Mouse (Mus musculus) limb, embryonic 15.5 days (tissue): ENCODE results near the gene Adra2b. TPM values are rescaled to one million over a fixed set of nuclear protein-coding genes. Genes with fewer than 3 reads are reported as not detected.

Experiments
- ATAC-seq: fragments of 200-750 bp; cut with Nextera tagmentation; 2 replicates; pipeline ENCODE4 v1.8.0; 2017; ENCODE audit warnings: low read depth, moderate TSS enrichment; ENCODE audit not compliant: insufficient number of reproducible peaks, low FRiP score, low TSS enrichment
- H3K27ac ChIP-seq: fragments of 300-500 bp; sonication (generic); 2 replicates; pipeline ENCODE4 v1.5.1; 2015; ENCODE audit warnings: moderate library complexity, mild to moderate bottlenecking, inconsistent platforms
- H3K27me3 ChIP-seq: fragments of 300-500 bp; sonication (generic); 2 replicates; pipeline ENCODE4 v1.6.1; 2015; ENCODE audit warnings: inconsistent platforms
- H3K36me3 ChIP-seq: fragments of 300-500 bp; sonication (generic); 2 replicates; pipeline ENCODE4 v1.6.1; 2015; ENCODE audit warnings: inconsistent platforms
- H3K4me1 ChIP-seq: fragments of 300-500 bp; sonication (generic); 2 replicates; pipeline ENCODE4 v1.6.1; 2015; ENCODE audit warnings: inconsistent platforms
- H3K4me2 ChIP-seq: fragments of 300-500 bp; sonication (generic); 2 replicates; pipeline ENCODE4 v1.6.1; 2015; ENCODE audit warnings: mild to moderate bottlenecking, inconsistent platforms
- H3K4me3 ChIP-seq: fragments of 300-500 bp; sonication (generic); 2 replicates; pipeline ENCODE4 v1.5.1; 2015; ENCODE audit warnings: mild to moderate bottlenecking, inconsistent platforms
- H3K9ac ChIP-seq: fragments of 300-500 bp; sonication (generic); 2 replicates; pipeline ENCODE4 v1.6.1; 2015; ENCODE audit warnings: inconsistent platforms
- H3K9me3 ChIP-seq: fragments of 300-500 bp; sonication (generic); 2 replicates; pipeline ENCODE4 v1.6.1; 2016; ENCODE audit warnings: inconsistent platforms
- WGBS: fragments of 180-500 bp; shearing (Covaris S2); methylation state at CpG from one replicate; pipeline ENCODE4 v1.1.7; 2015; 5-methylcytosine and 5-hydroxymethylcytosine counted together
- polyA plus RNA-seq: library from polyadenylated mRNA; unstranded; fragments of >200 nt; fragmentation: Nextera tagmentation; extraction: Ambion mirVana; gene quantifications from 2 replicates; pipeline ENCODE4 v1.2.1, GENCODE M21; 2015

Adra2b gene
- polyA plus RNA-seq, 1 experiment from 2014 or later: 0.38 TPM

GRCm38 (mm10) chr2:127394606-127395161 is 31.7 kb downstream of the Adra2b start:
- Histone ChIP-seq H3K9ac (no peak overlapping the region), H3K27ac (no peak overlapping the region), H3K4me2 (no peak overlapping the region), H3K4me1 (no peaks in the 10 kb centered on the region), H3K4me3 (no peak overlapping the region), H3K9me3 (no peaks in the 10 kb centered on the region), H3K27me3 (no peaks in the 10 kb centered on the region), H3K36me3 (no peaks in the 10 kb centered on the region)
- 68% methylated on average over 5 of the region's 5 CpGs for WGBS
- ATAC-seq: no peak

- Histone ChIP-seq H3K27ac (no peak overlapping the region), H3K36me3 (no peaks in the 10 kb centered on the region), H3K4me1 (no peaks in the 10 kb centered on the region), H3K4me2 (no peak overlapping the region), H3K9me3 (no peaks in the 10 kb centered on the region), H3K27me3 (no peaks in the 10 kb centered on the region), H3K9ac (no peak overlapping the region), H3K4me3 (no peak overlapping the region)
- 89% methylated on average over 7 of the region's 7 CpGs for WGBS
- no peak for ATAC-seq
These were observed 35.7 kb downstream of the Adra2b start for GRCm38 (mm10) chr2:127398738-127399137.

- Histone ChIP-seq H3K27me3 (no peaks in the 10 kb centered on the region), H3K4me3 (no peak overlapping the region), H3K36me3 (no peaks in the 10 kb centered on the region), H3K4me2 (no peak overlapping the region), H3K9ac (no peak overlapping the region), H3K4me1 (no peaks in the 10 kb centered on the region), H3K9me3 (no peaks in the 10 kb centered on the region), H3K27ac (no peak overlapping the region)
- no peak for ATAC-seq
- WGBS: 64% methylated on average over 6 of the region's 6 CpGs
These were observed 48.1 kb downstream of the Adra2b start for GRCm38 (mm10) chr2:127411126-127411525.

- H3K36me3 ChIP-seq: no peaks in the 10 kb centered on the region
- no peak for ATAC-seq
- H3K27me3 ChIP-seq: no peaks in the 10 kb centered on the region
- H3K4me2 ChIP-seq: no peak overlapping the region
- 68% methylated on average over 10 of the region's 10 CpGs for WGBS
- no peaks in the 10 kb centered on the region for H3K9me3 ChIP-seq
- no peaks in the 10 kb centered on the region for H3K4me1 ChIP-seq
- no peak overlapping the region for H3K4me3 ChIP-seq
- H3K27ac ChIP-seq: no peak overlapping the region
- H3K9ac ChIP-seq: no peak overlapping the region
These were observed 52.8 kb downstream of the Adra2b start for GRCm38 (mm10) chr2:127415806-127416205.

- Histone ChIP-seq H3K4me3 (no peak overlapping the region), H3K4me2 (no peak overlapping the region), H3K9ac (no peak overlapping the region), H3K36me3 (no peaks in the 10 kb centered on the region), H3K27me3 (no peaks in the 10 kb centered on the region), H3K27ac (no peak overlapping the region), H3K4me1 (no peaks in the 10 kb centered on the region), H3K9me3 (no peaks in the 10 kb centered on the region)
- 45% methylated on average over 3 of the region's 3 CpGs for WGBS
- no peak for ATAC-seq
These were observed 53.7 kb downstream of the Adra2b start for GRCm38 (mm10) chr2:127416706-127417105.

Other genes starting within 250 kb of the Adra2b start
- 61.3 and 62.5 TPM in 2 replicates for gene Ncaph, start 229.3 kb upstream of the Adra2b start, polyA plus RNA-seq
- gene Itpripl1, start 219.8 kb upstream of the Adra2b start, polyA plus RNA-seq: 26.0 and 26.8 TPM in 2 replicates
- 1.2 and 1.3 TPM in 2 replicates for gene 1810024B03Rik, start 154.9 kb upstream of the Adra2b start, polyA plus RNA-seq
- gene Snrnp200, start 154.8 kb upstream of the Adra2b start, polyA plus RNA-seq: 42.0 and 46.8 TPM in 2 replicates
- 64.0 and 68.0 TPM in 2 replicates for gene Ciao1, start 115.4 kb upstream of the Adra2b start, polyA plus RNA-seq
- 32.8 and 34.5 TPM in 2 replicates for gene Tmem127, start 115.3 kb upstream of the Adra2b start, polyA plus RNA-seq
- gene Stard7, start 93.0 kb upstream of the Adra2b start, polyA plus RNA-seq: 58.2 and 63.2 TPM in 2 replicates
- gene Dusp2, start 27.0 kb upstream of the Adra2b start, polyA plus RNA-seq: 7.4 TPM in 2 replicates
- 0.12 and 0.22 TPM in 2 replicates for gene Astl, start 24.6 kb upstream of the Adra2b start, polyA plus RNA-seq
- gene Gpat2, start 62.0 kb downstream of the Adra2b start, polyA plus RNA-seq: 0.44 and 0.51 TPM in 2 replicates
- gene Fahd2a, start 81.4 kb downstream of the Adra2b start, polyA plus RNA-seq: 22.1 and 27.5 TPM in 2 replicates
- 1.1 and 1.9 TPM in 2 replicates for gene Kcnip3, start 158.9 kb downstream of the Adra2b start, polyA plus RNA-seq
- gene Prom2, start 178.3 kb downstream of the Adra2b start, polyA plus RNA-seq: 13.1 and 13.2 TPM in 2 replicates
- gene Zfp661, start 223.9 kb downstream of the Adra2b start, polyA plus RNA-seq: 4.7 and 5.8 TPM in 2 replicates
- gene Mrps5, start 224.0 kb downstream of the Adra2b start, polyA plus RNA-seq: 116 and 123 TPM in 2 replicates